Mouse (Mus musculus) left cerebral cortex, adult 18-20 months (tissue): ENCODE measurements at regions not wholly inside any gene's neighbourhood (a gene's known extent, or its start where the extent isn't known, plus 50 kb on each side); places are given as distances from the start of the nearest gene placed in this dataset.

Experiments
- DNase-seq, 2 experiments: peaks; one replicate each; pipeline ENCODE4 v3.0.0; 2021 to 2022; ENCODE audit warnings: low spot score in 2 of 2, mixed read lengths in 1 of 2

DNA sequence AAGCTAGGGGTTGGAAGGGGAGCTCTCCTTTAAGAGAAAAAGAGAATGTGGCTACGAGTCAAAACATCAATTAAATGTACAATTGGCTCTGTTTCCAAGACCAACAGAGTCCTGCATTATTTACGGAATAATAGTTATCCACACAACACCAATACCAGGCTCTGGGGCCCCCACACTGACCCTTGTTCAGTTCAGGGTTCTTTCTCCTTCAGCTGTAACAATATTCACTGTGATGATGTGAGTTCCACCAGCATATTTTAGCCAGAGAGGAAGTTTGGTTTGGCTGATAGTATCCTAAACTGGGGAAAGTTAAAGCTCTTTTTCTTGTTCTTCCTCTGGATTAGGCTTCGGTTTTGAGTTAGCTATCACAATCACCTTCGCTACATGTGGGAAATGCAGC lies 167.9 kb upstream of the Ankrd55 start:
- DNase-seq, result no peak

GRCm38 (mm10) chr13:112121110-112121509 lies 167.1 kb upstream of the Ankrd55 start:
- no peak for DNase-seq

GRCm38 (mm10) chr13:112122842-112123373 lies 165.3 kb upstream of the Ankrd55 start:
- DNase-seq, result no peak

GRCm38 (mm10) chr13:112125769-112126469 lies 162.3 kb upstream of the Ankrd55 start:
- no peak for DNase-seq

GRCm38 (mm10) chr13:112130220-112130619 lies 158.0 kb upstream of the Ankrd55 start:
- no peak for DNase-seq

DNA sequence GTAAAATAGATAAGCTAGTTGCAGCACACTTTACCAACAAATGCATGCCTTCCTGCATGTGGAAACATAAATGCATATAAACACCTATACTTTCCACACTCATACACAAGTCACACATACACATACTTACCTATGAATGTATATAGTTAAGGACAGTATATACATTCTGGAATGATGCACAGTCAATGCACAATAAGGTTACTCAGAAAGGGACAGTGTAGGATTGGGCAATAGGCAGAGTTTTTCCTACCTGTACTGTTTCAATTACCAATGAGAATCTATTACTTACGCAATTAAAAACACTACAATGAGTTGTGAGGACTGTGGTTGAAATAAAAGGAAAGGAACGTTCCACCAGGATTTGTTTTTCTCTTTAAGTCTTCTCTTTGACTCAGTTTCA lies 157.5 kb upstream of the Ankrd55 start:
- no peak for DNase-seq

DNA sequence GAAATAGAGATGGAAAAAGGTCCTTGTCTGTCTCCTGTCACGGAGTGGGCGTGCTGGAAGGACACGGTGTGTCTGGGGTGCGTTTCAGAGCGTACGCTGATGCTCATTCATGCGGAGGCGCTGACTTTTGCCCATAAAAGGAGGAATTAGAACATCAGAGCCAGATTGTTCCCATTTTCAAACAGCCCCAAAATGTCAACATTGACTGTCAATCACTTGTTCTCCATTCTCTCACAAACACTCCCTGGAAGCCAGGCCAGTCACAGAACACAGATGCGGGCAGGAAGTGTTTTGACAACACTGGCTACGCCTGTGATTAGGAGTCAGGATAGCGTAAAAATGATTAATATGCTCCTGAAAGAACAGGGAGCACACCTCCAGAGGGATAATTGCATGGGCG lies 157.1 kb upstream of the Ankrd55 start:
- no peak for DNase-seq

DNA sequence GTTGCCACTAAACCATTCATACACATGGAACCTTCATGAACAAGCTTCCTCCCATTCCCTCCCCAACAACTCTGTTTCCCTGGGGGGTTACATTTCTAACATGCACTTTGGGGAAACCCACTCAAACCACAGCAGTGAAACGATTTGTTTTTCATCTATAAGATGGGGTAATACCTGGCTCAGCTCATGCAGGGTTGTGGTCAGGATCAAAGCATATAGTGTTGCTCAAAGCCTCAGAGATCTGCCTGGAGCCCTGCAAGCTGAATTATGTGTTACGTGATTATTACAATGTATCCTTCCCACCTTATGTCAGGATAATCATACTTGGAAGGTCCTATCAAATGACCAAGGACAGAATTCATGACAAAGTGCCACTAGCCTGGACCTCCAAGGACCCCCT lies 154.5 kb upstream of the Ankrd55 start:
- no peak for DNase-seq

DNA sequence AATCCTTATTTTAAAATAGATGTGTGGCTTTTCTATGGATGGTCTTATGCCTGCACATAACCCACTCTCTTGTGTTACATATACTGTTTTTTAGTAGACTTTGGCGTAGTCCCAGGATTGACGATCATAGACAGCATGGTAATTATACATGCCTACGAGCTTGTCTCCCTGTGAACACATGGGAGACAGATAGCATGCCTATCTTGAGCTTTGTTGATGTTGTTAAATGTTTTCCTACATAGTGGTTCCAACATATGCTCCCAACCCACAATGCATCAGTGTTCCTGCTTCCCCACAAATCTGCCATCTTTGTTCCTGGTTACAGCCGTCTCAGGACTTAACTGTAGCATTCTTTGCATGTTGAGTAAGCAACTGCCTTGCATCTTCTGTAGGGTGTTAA lies 153.6 kb upstream of the Ankrd55 start:
- DNase-seq, result no peak

DNA sequence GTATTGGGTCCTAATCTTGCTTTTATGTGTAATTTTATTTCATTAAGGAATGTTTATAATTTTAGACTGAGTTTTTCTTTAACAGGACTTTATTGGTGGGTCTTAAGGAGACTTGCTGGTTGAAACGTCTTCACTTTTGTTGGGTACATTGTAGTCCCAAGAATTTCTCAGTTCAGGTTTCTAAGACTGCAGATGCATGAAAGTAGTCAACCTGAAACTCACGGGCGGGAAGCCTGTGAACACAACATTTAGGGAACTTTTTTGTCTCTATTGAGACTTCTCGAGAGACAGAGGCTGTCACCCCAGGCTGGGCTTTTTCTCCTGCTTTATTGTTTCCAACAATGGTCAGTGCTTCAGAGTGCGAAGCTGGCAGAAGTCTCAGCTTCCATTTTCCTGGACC lies 152.5 kb upstream of the Ankrd55 start:
- no peak for DNase-seq

DNA sequence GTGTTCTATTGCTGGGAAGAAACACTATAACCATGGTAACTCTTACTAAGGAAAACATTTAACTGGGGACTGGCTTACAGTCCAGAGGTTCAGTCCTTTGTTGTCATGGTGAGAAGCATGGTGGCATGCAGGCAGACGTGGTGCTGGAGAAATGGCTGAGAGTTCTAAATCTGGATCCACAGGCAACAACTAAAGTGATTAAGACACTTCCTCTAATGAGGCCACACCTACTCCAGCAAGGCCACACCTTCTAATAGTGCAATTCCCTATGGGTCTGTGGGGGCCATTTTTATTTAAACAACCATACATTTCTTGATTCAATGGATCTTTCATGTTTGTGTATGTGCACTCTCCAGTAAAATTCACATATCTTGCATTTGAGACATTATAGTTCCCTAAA lies 151.4 kb upstream of the Ankrd55 start:
- DNase-seq, result no peak

DNA sequence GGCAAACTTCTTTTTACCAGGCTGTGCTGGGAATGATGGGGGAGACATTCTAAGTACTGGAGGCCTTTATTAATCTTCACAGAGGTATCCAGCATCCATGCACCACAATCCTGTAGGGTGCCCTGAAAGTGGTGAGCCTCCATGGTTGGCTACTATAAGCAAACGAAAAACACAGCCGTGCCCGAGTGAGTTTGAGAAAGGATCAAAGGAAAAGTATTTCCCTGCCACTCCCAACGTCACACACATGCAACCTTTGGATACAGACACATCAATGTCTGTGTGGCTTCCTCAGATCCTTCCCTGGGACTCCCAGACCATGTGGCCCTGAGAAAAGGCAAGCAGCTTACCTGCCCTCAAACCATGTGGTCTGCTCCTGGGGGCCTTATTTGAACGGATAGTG lies 147.4 kb upstream of the Ankrd55 start:
- DNase-seq, result no peak

- DNase-seq, result no peak
These were observed 143.6 kb upstream of the Ankrd55 start for GRCm38 (mm10) chr13:112144393-112145348.

DNA sequence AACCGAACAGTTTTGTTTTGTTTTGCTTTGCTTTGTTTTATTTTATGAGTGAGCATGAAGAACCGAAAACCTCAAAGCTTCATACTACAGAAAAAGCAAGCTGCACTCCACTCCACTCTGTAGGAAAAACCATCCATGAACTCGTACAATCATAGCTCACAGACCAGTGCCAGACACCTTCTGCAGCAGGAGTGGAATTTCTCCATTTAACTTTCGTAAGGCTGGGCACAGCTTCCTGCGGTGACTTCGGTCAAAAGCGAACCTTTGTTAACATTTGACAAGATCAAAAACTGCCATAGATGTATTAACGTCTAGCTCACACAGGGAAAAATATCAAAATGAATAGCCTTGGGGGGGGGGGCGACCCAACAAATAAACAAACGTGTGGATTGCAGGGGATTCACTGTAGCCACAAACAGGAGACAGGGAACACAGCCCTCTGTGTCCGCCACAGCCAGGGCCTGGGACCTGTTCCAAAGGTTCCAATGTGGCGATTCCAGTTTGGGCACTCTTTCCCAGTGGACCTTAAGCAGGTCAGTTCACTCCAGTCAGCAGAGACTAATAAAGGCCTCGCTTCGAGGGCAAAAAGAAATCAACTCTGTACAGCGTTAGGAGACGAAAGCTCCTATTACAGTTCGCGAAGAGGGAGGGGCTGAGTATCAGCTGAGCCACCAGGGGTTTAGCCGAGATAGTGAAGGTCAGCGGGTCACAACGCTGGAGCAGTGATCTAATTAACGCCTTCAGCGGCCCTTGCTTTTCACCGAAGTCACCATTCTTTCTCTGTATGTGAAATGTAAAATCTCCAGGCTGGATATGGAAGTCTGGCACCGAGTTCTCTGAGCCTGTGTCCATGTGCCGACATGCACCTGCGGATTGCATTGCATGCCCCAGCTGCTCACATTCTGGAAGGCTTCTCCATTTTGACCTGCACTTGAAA lies 135.4 kb upstream of the Ankrd55 start:
- DNase-seq, result no peak

GRCm38 (mm10) chr13:112153681-112154127 lies 134.5 kb upstream of the Ankrd55 start:
- no peak for DNase-seq

DNA sequence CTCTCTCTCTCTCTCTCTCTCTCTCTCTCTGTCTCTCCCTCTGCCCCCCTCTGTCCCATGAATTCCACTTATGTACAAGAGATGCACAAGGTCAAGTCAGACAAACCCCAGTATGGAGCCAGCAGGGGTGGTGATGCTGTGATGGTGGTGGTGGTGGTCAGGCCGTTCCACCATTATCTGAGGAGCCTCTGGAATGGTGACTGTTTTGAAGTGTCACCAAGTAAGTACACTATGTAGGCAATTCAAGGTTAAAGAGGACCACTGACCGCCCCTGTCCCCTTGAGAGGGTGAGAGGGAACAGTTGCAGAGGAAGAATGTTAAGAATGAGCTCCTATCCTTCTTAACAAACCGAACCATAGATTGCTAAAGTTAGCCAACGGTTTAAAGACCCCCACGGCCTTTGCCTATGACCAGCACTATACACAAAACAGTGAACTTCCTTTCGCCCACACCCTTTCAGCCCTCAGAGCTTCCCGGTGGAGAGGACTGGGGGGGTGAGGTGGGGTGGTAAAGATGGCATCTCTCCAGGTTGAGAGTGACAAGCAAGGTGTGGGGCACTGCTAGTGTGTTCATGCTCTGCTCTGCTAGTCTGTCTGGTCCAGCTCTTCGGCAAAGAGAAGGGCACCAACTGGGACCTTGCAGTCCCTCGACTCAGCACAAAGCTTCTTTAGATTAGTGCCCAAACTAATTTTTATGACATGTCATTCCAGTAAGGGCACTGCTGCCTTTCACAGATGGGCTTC lies 128.7 kb upstream of the Ankrd55 start:
- no peak for DNase-seq

- no peak for DNase-seq
These were observed 128.0 kb upstream of the Ankrd55 start for GRCm38 (mm10) chr13:112160173-112160641.

DNA sequence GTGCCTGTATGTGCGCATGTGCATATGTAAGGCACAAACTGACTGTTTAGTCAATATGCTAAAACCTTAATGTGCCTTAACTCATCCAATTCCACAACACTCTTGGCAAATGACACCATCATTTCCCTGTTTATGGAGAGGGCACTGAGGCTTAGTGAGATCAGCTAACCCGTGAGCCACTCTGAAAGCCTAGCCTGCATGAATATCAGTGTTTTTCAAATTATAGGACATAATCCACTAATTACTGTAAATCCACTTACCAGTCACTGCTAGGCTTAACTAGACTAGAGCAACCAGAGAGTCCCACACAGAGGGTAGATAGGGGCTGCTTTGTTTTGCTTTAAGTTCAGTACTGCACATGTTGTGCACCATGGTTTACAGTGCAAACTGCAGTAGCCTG lies 127.5 kb upstream of the Ankrd55 start:
- no peak for DNase-seq

- DNase-seq, result no peak
These were observed 126.4 kb upstream of the Ankrd55 start for GRCm38 (mm10) chr13:112161886-112162285.

DNA sequence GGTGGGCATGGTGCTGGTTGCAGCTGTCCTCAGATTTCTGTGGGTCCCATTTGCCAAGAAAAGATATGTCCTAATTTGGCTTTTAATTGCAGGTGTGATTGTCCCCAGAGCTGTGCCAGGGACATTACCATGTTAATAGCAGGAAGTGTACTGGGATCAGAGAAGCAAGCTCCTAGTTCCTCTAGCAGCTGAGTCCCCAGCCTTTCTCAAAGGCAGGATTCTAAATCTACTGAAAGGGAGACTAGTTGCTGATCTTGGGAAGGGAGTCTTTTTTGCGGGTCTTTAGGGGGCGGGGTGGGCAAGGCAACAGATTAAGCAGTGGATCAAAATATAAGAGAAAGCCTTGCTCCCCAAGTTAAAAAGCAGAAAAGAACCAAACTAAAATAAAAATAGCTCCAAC lies 122.3 kb upstream of the Ankrd55 start:
- DNase-seq, result no peak
